Mouse (Mus musculus) lung, postnatal 14 days (tissue): ENCODE results near the gene Col28a1.
"Not testable (repeated sequence)": the region's sequence is repeated elsewhere in the genome, so short reads cannot be mapped to it uniquely, and the experiment has no call there.

ENCODE experiments used
- DNase-seq: peaks from one replicate; pipeline ENCODE4 v3.0.0; 2021

The Col28a1 gene

DNA sequence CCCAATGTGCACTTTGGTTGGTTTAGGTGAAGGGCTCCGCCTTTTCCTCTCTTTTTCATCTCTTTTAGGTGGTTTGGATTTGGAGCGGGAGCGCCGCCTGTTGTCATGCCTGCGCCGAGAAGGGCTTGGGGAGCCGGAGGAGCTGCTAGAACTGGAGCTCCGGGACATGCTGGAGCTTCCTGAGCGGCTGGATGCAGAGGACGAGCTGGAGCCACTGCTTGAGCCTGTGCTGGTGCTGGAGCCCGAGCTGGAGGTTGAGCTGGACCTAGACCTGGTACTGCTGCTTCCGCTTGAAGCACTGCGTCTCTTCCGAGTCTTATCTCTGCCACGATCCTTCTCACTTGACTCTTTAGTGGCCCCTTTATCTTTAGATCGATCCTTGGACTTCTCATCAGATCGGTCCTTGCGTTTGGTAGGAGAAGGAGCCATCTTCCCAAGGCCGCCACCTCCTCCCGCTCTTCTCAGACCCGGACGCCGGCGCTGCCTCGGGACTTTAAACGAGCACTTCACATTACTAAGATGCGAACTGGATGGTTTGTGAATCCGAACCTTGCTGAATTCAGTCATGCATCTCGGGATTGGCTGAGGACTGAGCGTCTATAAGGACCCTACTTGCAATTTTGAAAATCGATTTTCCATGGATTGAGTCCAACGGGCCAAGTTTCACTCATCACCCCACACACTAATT, 209.3 kb downstream of the Col28a1 start:
- not testable (repeated sequence) for DNase-seq

DNA sequence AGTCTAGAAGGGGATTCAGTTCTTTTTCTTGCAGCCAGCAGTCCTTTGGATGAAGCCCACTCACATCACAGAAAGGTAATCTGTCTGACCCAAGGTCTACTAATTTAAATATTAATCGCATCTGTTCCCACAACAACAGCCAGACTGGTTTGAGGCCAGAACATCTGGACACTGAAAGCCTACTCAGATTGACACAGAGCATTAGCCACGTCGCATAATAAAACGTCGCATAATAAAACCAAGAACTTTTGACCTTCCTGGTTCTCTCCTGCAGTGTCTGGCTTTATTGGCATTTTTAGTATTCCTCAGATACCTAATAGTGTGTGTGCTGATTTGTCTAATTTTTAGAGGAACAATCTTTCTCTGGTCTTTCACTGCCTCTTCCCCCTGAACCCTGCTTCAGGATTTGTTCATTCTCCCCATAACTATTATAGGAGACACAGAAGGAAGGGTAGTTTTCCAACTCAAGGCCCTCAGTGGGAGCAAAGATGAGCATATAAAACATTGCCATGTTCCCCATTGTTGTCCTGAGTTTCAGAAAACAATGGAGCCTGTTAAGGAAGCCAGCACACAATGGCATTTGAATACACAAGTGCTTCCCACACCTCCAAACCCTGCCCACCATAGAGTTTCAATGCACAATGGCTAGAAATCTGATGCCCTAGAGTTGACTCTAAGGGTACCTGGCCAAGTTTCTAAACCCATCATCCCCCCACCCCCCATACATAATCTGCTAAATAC, 221.2 kb downstream of the Col28a1 start:
- DNase-seq, result no peak

DNA sequence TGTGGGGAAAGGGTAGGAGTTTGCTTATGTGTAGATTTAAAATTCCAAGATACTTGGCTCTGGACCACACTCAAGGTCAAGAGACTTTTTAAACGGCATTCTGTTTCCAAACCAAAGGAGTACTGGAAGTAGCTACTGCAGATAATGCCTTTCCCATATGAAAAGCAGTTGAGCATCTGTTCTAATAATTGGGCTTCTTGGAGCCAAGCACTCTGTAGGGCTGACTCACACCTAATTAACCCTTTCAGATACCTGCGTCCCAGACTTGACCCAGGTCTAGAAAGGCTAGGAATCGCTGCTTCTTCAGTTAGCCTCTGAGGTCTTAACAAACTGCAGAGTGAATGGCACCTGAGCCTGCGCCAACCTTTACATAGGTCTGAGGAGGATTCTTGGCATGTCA, 223.0 kb downstream of the Col28a1 start:
- DNase-seq, result no peak

DNA sequence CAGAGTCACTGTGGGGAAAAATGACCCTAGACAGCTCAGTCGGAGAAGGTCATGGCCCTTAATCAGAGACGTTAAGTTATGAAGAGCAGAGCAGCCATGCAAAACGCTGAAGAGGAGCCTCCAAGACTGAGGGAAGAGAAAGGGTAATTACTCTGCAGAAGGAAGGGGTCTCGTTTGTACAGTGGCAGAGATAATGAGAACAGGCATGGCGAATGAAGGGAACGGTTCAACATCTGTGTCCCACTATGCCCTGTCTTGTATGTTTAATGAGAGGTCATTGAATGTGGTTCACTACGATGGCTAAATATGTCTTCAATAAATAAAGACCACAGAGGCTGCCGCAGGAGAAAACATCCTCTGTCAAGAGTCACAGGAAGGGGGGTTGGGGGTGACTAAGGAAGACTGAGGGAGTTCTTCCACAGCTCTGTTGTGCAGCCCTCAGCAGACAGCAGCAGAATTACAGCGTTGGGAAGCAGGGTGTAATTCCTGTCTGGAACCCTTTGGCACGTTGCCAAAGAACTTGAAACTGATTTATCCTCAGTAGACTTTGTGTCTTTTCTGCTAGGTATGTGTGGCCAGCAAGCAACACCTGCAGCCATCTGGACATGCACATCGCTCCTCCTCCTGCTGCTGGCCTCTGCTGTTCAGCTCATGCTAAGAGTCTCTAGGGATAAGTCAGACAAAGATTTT, 226.4 kb downstream of the Col28a1 start:
- DNase-seq, result peak; percentile 5

DNA sequence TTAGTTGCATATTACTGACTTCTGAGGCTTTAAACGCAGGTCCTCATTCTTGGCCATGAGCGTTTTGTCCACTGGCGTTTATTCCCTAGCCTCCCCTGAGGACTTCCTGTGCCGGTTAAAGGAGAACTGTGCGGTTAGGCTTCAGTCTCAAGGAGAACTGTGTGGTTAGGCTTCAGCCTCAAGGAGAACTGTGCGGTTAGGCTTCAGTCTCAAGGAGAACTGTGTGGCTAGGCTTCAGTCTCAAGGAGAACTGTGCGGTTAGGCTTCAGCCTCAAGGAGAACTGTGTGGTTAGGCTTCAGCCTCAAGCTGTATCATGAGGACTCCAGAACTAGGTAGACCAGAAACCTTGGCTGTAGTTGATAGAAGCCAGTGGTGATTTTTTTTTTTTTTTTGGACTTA, 229.7 kb downstream of the Col28a1 start:
- no peak for DNase-seq

DNA sequence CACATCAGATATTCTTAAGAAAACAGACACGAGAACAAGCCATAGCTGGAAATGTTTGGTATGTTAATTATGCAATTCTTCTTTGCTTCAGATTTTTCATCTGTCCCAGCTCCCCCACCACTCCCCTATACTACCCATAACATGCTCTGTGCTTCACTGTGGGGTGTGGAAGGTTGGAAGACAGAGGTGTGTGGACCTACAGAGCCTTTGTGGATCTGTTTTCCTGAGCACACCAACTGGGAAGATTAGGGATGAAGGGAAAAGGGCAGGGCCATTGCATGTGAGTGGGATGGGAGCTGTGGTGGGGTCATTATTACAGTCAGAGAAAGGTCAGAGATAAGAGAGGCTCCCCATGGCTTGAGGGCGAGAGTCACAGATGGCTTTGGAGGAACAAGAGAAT, 240.2 kb downstream of the Col28a1 start:
- no peak for DNase-seq

DNA sequence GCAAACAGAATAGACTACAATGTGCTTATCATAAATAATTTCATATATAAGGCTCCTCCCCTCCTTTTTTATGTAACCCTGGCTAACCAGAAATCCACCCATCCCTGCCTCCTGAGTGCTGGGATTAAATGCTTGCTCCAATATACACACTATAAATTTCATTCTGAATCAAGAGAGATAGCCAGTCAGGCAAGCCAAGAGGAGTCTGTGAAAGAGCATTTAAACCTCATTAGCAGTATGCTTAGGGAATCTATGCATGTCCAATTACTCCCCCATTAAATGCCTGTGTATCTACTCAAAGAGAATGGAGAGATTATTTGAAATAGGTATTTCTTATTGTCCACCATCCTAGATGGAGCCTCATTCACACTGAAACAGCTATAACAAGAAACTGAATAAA, 240.6 kb downstream of the Col28a1 start:
- DNase-seq, result no peak
